Mouse (Mus musculus): ENCODE data around the gene Ly6g5c.

Gene Ly6g5c

DNA sequence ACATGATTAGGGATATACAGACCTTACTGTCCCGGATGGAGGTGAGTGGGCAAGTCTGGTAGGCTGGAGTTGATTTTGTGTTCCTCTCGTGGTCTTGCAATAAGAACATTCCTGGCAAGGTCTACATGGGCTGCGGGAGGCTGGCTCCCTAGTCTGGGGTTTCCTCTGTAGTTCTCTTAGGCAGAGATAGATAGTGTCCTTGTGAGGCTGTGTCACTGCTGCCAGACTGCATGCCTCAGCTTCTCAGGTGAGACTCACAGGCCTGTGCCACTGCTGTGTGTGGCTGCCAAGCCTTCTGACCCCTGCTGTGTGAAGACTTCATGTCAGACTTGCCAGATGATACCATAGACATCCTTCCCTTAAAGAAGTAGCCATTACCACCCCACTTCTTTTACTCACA, 31.2 kb downstream of the Ly6g5c start:
- DNase-seq (ENCODE audit: extremely low spot score, low read depth, low spot score), result no peak

DNA sequence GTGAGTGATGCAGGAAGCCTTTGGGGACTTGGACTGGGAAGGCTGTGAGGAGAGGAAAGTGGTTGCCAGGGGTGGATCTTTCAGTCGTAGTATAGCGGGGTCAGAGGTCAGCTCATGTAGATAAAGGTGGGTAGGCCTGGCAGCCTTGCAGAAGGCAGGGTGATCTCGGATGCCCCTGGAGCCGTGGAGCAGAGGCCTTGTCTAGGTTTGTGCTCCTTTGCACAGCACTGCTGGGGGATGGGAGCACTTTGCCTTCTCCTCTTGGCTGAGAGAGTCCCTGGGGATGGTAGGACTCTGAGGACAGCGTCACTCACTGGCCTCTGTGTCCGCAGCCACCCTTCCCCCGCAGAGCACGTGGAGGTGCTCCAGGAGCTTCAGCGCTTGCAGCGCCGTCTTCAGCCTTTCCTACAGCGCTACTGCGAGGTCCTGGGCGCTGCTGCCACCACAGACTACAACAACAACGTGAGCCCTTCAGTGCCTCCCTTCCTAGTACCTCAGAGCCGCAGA, 32.5 kb downstream of the Ly6g5c start:
- DNase-seq (ENCODE audit: extremely low spot score, low read depth, low spot score), result no peak

DNA sequence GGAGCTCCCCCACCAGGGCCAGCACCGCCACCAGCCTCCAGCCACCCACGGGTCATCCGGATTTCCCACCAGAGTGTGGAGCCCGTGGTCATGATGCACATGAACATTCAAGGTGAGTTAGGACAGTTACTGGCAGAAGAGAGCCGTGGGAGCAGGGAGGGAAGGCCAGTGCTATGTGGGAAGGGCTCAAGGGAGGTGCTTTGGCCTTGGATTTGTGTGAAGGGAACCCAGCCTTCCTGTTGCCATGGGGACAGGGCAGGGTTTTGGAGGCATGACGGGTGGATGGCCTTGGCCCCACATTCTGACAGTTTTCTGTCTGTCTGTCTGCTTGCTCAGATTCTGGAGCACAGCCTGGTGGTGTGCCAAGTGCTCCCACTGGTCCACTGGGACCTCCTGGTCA, 33.9 kb downstream of the Ly6g5c start:
- DNase-seq (ENCODE audit: extremely low spot score, low read depth, low spot score), result no peak

DNA sequence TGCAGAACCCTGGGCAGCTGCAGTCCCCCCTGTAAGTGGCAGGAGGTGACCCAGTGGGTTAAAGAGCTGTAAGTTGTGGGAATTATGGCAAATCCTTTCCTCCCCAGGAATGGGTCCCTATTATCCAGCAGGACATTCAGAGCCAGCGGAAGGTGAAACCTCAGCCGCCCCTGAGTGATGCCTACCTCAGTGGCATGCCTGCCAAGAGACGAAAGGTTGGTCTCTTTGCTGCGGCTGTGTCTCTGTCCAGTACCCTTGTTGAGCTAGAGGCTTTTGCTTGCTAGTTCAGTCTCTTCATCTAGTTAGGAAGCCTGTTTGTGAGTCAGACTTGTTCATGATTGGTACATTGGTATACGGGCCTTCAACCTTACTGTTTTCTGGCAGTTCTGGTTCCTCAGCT, 38.1 kb downstream of the Ly6g5c start:
- no peak for DNase-seq (ENCODE audit: extremely low spot score, low read depth, low spot score)

DNA sequence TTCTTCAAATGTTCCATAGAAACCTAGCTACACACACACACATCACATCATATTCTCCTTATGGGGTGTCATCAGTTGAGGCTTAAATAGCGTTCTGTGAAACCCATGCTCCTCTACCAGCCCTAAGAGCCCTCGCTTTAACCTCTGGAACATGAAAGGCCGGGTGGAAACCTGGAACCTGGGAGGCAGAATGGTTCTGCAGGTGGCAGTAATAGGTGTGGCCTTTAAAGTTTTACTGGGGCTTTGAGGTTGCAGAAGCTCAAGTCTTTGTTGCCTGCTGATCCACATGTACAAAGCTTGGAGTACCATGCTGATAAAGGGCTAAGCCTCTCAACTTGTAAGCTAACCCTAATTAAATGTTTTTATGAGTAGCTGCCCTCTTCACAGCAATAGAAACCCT, 39.3 kb downstream of the Ly6g5c start:
- DNase-seq (ENCODE audit: extremely low spot score, low read depth, low spot score), result no peak

DNA sequence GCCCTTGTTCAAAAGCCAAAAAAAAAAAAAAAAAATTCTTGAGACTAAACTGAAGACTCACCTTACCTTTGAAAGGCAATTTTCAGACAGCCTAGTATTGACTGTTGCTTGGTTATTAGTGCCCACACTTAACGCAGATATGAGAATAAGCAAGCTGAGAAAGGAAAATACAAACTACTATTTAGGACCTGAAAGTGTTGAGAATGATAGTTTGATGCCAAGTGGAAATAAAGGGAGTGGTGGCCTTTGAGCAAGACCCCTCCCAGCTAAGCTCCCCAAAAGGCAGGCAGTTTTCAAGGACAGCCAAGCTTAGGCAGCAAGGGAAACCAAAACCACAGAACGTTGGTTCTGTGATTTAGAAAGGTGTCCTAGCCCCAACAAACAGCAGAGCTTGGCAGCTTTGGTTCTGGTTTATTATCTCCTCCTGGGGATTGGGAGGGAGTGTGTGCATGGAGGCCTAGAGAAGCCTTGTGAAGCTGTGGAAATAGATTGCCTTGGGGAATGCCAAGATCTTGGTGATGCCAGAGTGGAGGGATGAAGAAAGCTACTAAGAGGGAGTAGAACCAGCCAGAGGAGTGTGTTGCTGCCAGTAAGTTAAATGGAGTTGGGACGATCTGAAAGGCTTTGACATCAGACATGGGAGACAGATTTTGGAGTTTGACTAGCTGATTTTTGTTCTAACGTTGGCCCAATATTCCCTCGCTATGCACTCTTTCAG, 40.0 kb downstream of the Ly6g5c start:
- DNase-seq (ENCODE audit: extremely low spot score, low read depth, low spot score), result no peak

DNA sequence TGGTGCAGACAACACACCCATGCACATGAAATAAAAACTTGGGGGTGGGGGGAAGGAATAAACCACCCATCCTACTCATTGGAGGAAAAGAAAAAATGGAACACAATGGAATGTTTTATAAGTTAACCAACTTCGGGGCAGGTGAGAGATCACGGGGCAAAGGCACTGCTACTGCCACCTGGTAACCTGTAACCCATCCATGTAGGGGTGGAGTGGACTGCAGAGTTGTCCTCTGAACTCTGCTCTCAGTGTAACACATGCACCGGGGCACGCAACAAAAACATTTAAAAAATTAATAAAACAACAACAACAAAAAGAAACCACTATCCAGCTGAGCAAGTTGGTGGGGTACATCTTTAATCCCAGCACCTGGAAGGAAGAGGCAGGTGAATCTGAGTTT, 44.0 kb downstream of the Ly6g5c start:
- DNase-seq (ENCODE audit: extremely low spot score, low read depth, low spot score), result no peak

DNA sequence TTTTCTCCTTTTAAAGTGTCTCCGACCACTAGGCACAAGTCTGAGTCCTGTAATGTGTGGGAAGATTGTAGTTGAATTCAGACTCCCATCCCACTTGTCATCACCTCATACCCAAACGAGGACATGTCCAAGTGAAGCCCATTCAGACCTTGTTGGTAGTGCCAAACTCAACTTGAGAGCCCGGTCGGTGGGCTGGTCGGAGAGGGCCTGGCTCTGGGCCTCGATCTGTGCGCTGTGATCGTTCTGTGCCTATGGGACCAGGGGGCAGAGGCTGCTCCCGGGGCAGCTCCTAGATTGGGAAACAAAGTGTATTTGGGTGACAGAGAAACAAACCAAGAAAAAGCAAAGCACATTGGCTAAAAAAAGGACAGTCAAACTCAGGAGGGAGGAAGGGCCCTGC, 45.0 kb downstream of the Ly6g5c start:
- DNase-seq (ENCODE audit: extremely low spot score, low read depth, low spot score), result no peak

DNA sequence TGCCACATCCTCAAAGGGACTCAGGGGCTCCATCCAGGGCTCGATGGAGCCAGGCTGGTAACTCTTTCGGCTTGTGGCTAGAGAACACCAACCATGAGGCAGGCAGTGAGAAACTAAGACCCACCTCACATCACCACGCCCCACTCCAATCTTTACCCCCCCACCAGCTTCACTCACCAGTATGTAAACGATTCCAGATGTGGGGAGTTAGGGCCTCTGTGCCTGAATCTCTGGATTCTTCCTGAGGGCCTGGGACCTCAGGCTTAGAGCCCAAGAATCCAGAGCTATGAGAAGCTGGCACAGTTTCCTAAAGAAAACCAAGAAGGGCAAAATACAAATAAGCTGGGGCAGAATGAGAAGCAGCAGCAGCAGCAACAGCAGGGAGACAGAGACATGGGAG, 45.9 kb downstream of the Ly6g5c start:
- no peak for DNase-seq (ENCODE audit: extremely low spot score, low read depth, low spot score)

DNA sequence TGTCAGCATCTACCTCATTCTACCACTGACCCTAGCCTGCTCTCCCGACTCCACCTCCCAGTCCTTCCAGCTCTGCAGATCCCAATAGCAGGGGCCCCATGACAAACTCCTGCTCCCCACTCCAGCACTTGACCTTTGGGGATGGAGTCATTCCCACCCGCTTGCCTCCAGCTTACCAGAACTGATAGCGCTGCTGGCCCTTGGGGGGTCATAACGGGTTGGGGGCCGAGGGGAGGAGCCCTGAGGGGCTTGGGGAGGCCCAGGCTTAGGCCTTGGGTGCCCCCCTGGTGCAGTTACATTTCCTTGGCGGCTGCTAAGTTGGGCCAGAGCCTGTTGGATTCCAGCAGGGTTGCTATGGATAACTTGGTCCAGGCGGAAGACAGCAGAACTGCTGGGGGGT, 46.5 kb downstream of the Ly6g5c start:
- no peak for DNase-seq (ENCODE audit: extremely low spot score, low read depth, low spot score)

DNA sequence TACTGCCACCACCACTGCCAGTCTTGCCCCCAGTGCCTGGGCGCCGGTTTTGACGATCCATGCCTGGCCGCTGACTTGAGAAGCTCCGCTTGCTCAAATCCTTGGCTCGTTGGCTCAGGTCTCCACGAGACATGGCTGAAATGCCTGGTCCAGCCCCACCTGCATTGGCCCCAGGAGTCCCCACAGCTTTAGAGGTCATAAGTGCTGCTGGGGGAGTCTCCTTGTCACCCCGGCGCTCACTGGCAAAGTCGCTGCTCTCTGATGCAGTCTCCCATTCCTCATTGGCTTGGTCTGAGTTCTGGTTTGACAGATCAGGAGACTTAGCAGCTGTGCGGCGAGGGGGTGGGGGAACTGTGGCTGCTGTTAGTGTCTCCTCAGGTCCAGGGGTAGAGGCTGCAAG, 47.4 kb downstream of the Ly6g5c start:
- DNase-seq (ENCODE audit: extremely low spot score, low read depth, low spot score), result no peak

DNA sequence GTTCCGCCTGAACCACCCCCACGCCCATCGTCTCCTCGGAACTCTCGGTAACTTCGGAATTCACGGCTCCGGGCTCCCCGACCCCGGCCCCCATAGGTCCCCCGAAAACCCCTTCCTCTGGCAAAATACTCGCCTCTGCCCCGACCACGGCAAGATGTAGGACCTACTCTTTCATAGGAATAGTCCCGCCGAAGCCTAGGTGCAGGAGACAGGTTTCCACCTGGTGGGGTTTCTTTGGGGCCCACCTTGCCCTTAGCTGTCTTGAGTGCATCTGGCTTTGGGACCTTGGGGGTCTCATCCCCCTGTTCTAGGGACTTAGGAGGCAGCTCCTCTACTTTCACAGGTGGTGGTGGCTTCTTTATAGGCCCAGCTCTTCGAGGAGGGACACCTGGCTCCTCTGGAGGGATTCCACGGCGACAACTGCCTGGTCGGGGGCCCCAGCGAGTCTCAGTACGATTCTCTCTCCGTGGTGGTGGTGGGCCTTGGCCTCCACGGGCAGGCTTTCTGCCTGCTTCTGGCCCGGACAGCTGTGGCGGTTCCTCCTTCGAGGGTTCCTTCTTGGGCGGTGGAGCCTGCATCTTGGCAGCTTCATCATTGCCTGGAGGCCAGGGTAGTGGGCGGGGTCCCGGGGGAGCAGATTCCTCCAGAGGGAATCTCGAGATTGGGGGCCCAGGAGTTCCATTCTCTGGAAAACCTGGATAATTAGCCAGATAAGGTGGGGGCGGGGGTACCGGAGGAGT, 48.6 kb downstream of the Ly6g5c start:
- DNase-seq (ENCODE audit: extremely low spot score, low read depth, low spot score), result no peak

DNA sequence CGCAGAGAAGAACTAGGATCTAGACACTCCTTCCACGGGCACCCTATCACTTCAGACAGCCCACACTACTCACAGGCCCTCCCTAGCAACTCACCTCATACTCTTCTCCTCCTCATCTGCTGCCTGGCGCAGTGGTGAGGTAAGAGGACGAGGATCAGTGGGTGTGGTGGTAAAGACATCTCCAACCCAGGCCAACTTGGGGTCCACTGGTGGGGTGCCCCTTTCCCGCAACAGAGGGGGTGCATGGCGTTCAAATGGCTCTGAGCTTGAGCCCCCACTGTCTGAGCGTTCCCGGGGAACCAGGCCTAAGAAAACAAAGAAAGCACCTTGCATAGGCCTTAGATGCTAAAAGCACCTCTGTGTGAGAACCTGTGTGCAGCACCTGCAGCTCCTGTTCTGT, 49.2 kb downstream of the Ly6g5c start:
- DNase-seq (ENCODE audit: extremely low spot score, low read depth, low spot score), result no peak

DNA sequence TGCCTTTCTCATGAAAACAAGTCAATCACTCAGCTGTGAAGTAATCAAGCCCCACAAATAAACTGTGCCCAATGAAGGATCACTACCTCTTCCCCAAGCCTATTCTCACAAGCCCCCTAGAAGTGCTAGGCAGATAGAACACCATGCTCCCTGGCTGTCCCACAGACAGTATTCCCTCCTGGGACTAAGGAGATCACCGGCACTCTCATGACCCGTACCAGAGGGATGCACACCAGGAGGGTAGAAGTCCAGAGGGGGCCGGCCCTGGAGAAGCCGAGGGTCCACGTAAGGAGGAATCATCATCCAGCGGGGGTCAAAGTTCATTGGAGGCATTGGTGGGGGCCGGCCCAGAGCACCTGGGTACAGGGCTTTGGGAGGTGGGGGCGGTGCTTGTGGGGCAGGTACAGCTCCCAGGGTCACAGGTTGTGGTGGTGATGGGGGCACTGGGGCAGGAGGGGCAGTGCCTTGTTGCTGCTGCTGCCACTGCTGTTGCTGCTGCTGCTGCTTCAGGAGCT, 49.6 kb downstream of the Ly6g5c start:
- no peak for DNase-seq (ENCODE audit: extremely low spot score, low read depth, low spot score)

DNA sequence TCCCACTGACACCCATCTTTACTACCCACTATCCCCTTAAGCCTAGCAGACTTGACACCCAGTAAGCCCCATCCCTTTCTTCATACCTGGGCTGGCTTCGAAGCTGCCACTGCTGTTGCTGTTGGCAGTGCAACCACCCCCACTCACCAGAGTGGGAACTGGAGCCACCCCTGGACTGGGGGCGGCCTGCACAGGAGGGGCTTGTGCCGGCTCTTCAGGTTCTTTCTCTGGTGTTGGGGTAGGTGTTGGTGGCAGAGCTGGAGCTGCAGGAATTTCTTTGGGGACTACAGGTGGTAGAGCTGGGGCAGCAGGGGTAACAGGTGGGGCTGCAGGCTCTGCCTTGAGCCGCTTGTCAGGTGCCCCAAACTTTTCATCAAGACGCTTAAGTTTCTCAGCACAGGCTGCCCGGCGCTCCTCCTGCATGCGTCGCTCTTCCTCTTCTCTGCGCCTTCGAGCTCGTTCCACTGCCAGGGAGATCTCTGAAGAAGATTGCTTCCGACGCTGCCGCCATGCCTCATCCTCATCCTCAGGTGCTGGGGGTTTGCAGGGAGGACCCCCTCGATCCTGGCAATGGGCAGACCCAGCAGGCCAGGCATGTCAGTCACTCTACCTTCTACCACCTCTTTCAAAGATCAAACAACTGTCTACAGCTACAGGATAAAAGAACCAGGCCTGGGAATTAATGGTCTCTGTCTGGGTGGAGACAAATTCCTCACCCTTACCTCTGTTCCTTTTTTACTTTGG, 50.9 kb downstream of the Ly6g5c start:
- no peak for DNase-seq (ENCODE audit: extremely low spot score, low read depth, low spot score)

DNA sequence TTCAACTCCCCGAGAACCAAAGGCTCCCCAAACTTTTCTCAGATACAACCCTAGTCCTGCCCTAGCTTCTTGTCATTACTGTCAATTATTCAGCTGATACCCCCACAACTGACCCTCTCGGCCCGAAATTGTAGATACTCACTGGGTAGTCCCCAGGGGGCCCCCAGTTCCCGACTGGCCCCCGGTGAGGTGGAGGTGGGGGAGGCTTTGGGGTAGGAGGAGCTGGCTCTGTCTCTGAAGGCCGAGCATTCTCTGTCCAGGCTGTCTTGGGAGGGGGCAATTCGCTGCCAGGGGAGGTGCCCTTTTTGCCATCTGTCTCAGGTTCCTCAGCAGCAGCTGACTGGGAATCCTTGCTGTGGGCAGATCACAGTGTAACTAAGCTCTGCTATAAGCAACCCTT, 51.6 kb downstream of the Ly6g5c start:
- no peak for DNase-seq (ENCODE audit: extremely low spot score, low read depth, low spot score)

DNA sequence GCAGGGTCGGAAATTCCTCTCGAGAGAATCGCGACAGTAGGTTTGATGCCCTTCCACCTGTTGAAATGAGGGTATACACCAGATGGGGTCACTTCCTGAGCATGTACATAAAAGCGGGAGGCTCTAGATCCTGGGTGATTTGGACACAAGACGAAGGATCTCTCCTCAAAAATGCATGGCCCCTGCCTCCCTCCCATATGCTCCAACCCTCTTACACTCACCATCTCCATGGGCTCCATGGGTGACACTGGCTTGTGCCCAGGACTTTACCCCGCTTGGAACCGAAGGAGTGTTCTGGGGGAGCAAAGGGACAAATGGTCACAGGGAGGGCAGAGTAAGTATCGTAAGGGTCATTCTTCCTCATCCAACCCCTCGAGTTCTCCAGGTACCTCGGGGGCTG, 53.3 kb downstream of the Ly6g5c start:
- no peak for DNase-seq (ENCODE audit: extremely low spot score, low read depth, low spot score)

Data from hindlimb bud, embryonic 11.5 days (tissue).